Mouse (Mus musculus) liver, adult 2 months (tissue): ENCODE data around the gene Acp5.
A peak's percentile ranks its signal among the peaks of the same experiment; 100 is the strongest.

ENCODE experiments used
- CTCF ChIP-seq: fragments of 200-500 bp; IDR thresholded peaks from 2 replicates; pipeline ENCODE4 v1.5.1; 2011; ENCODE audit warnings: low read depth, low read length, control low read depth
- POLR2A ChIP-seq: fragments of 200-500 bp; IDR thresholded peaks from 2 replicates; pipeline ENCODE4 v1.6.1; 2011; ENCODE audit warnings: low read length, control low read depth; ENCODE audit not compliant: insufficient read depth; ENCODE audit errors: extremely low read depth

GRCm38 (mm10) chr9:22143108-22144037, 7.9 kb upstream of the Acp5 start:
- TF ChIP-seq CTCF (peak; percentile 78), POLR2A (no peak)
